Mouse (Mus musculus) CH12.LX (cell line): ENCODE results near the gene 2610042L04Rik.
"Not testable (repeated sequence)": the region's sequence is repeated elsewhere in the genome, so short reads cannot be mapped to it uniquely, and the experiment has no call there.

ENCODE experiments used
- CTCF ChIP-seq, 2 experiments: IDR thresholded peaks in 1 of 2; conservative IDR thresholded peaks in 1 of 2; 2 replicates each; pipeline ENCODE4 v1.5.1; 2011 to 2012; ENCODE audit warnings: low read depth in 2 of 2, low read length in 2 of 2, improper control_type of control experiment in 1 of 2, inconsistent platforms in 1 of 2, mild to moderate bottlenecking in 1 of 2, moderate library complexity in 1 of 2
- EP300 ChIP-seq: IDR thresholded peaks from 2 replicates; pipeline ENCODE4 v1.6.1; 2011; ENCODE audit warnings: low read length, improper control_type of control experiment
- POLR2A ChIP-seq: IDR thresholded peaks from 2 replicates; pipeline ENCODE4 v1.6.1; 2011; ENCODE audit warnings: low read depth, mild to moderate bottlenecking, improper control_type of control experiment, low read length
- RCOR1 ChIP-seq: conservative IDR thresholded peaks from 2 replicates; pipeline ENCODE4 v1.6.1; 2012; ENCODE audit warnings: low read depth, mild to moderate bottlenecking, inconsistent platforms, low read length, improper control_type of control experiment
- TBP ChIP-seq: conservative IDR thresholded peaks from 2 replicates; pipeline ENCODE4 v1.6.1; 2011; ENCODE audit warnings: low read depth, low read length, improper control_type of control experiment
- TCF12 ChIP-seq: IDR thresholded peaks from 2 replicates; pipeline ENCODE4 v1.6.1; 2014; ENCODE audit warnings: low read depth, mild to moderate bottlenecking, inconsistent platforms, low read length, improper control_type of control experiment

DNA sequence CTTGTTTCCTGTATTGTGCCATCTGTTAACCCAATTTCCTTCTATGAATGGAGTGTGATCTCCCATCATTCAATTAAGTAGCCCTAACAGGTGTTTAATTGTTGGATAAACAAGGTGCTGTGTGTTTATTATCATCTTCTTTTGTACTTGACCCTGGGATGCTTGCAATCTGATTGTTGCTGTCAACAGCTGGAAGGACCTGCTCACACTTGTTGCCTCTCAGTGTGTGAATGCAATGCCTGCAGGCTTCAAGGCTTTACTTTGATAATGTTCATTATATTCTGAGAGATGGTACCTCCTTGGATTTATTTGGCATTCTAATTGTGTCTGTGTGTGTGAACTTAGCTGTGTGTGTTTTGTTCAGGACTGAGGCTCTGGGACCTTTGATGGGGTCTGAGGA, 64.1 kb downstream of the 2610042L04Rik start:
- not testable (repeated sequence) for TF ChIP-seq POLR2A; TBP; CTCF (conservative IDR thresholded peaks at IDR 0.05 in 1 of 2, IDR thresholded peaks at IDR 0.05 in 1 of 2; ENCODE audit: low read depth in 2 of 2, low read length in 2 of 2); TCF12; EP300; RCOR1
